Mouse (Mus musculus) cortical plate, adult 2 months (tissue): ENCODE results near the gene Rps6ka2.

Experiments used
- CTCF ChIP-seq: fragments of 200-500 bp; IDR thresholded peaks from 2 replicates; pipeline ENCODE4 v1.5.1; 2011; ENCODE audit warnings: mild to moderate bottlenecking, control low read depth, low read length; ENCODE audit not compliant: insufficient read depth; ENCODE audit errors: extremely low read depth
- POLR2A ChIP-seq: fragments of 200-500 bp; IDR thresholded peaks from 2 replicates; pipeline ENCODE4 v1.6.1; 2011; ENCODE audit warnings: mild to moderate bottlenecking, low read length, control low read depth; ENCODE audit not compliant: insufficient read depth; ENCODE audit errors: extremely low read depth

- TF ChIP-seq CTCF (no peak), POLR2A (no peak)
Observed at GRCm38 (mm10) chr17:7168961-7169626, 821 bp upstream of the Rps6ka2 start.
